Mouse (Mus musculus): Measurements from ENCODE around the gene Dsel.

GRCm38 (mm10) chr1:111875784-111876183 lies 11.1 kb upstream of the Dsel start:
- TF ChIP-seq CTCF (IDR thresholded peaks at IDR 0.05; ENCODE audit: low read depth) (no peak), EP300 (IDR thresholded peaks at IDR 0.05; ENCODE audit: low read depth) (no peak)

All from heart, postnatal 0 days (tissue).